Mouse (Mus musculus) liver, embryonic 16.5 days (tissue): Measurements from ENCODE around the gene Olfr470. TPM values are rescaled to one million over a fixed set of nuclear protein-coding genes. Genes with fewer than 3 reads are reported as not detected.
"Not testable (repeated sequence)": the region's sequence is repeated elsewhere in the genome, so short reads cannot be mapped to it uniquely, and the experiment has no call there.

Source experiments
- ATAC-seq: fragments of 200-750 bp; cut with Nextera tagmentation; 2 replicates; pipeline ENCODE4 v1.8.0; 2017; ENCODE audit warnings: low read depth, mild to moderate bottlenecking, moderate number of reproducible peaks, moderate library complexity
- H3K27ac ChIP-seq: fragments of 300-500 bp; sonication (generic); 2 replicates; pipeline ENCODE4 v1.5.1; 2014; ENCODE audit warnings: mild to moderate bottlenecking, low read length
- H3K27me3 ChIP-seq: fragments of 300-500 bp; sonication (generic); 2 replicates; pipeline ENCODE4 v1.6.1; 2014; ENCODE audit warnings: low read depth, low read length, mixed read lengths; ENCODE audit not compliant: control insufficient read depth, insufficient read depth
- H3K36me3 ChIP-seq: fragments of 300-500 bp; sonication (generic); 2 replicates; pipeline ENCODE4 v1.6.1; 2014; ENCODE audit warnings: mild to moderate bottlenecking; ENCODE audit not compliant: control insufficient read depth, insufficient read depth
- H3K4me1 ChIP-seq: fragments of 300-500 bp; sonication (generic); 2 replicates; pipeline ENCODE4 v1.6.1; 2014; ENCODE audit warnings: low read depth, low read length, mixed read lengths; ENCODE audit not compliant: control insufficient read depth
- H3K4me2 ChIP-seq: fragments of 300-500 bp; sonication (generic); 2 replicates; pipeline ENCODE4 v1.6.1; 2014; ENCODE audit warnings: low read depth, low read length, mixed read lengths
- H3K4me3 ChIP-seq: fragments of 300-500 bp; sonication (generic); 2 replicates; pipeline ENCODE4 v1.5.1; 2014; ENCODE audit warnings: low read depth, mild to moderate bottlenecking, low read length
- H3K9ac ChIP-seq: fragments of 300-500 bp; sonication (generic); 2 replicates; pipeline ENCODE4 v1.6.1; 2014; ENCODE audit warnings: low read depth, low read length
- H3K9me3 ChIP-seq: fragments of 300-500 bp; sonication (generic); replicated peaks from 2 replicates; pipeline ENCODE4 v1.6.1; 2016; ENCODE audit warnings: low read length; ENCODE audit not compliant: control insufficient read depth
- WGBS: fragments of 180-500 bp; shearing (Covaris S2); extraction: QIAGEN DNeasy Blood & Tissue Kit; methylation state at CpG from one replicate; pipeline ENCODE4 v1.1.7; 2014; ENCODE audit not compliant: insufficient replicate concordance; 5-methylcytosine and 5-hydroxymethylcytosine counted together
- polyA plus RNA-seq: library from polyadenylated mRNA; unstranded; fragments of >200 nt; fragmentation: Nextera tagmentation; extraction: Ambion mirVana; gene quantifications from 2 replicates; pipeline ENCODE4 v1.2.1, GENCODE M21; 2015

The Olfr470 gene
- not detected in 2 replicates for polyA plus RNA-seq

DNA sequence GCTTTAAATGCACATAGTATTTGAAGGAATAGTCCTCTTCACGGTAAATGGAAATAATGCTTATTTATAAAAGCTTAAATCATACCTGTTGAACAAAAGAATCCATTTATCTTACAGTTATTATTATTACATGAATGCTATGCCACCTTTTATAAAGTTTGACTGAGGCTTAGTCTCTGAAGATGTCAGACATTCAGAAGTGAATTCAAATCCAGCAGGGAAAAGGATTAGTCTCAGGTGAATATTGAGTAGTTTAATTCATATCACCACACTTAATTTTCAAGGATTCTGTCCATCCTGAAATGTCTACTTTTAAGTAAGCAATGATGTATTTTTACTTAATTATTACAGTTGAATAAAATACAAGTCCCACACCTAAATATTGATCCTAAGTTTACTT is at the start of gene Olfr470:
Olfr470 (minus strand) TSS at position 101 of the 400 bp plus-strand sequence.
- H3K36me3 ChIP-seq, H3K4me2 ChIP-seq, H3K4me3 ChIP-seq, H3K4me1 ChIP-seq, H3K9me3 ChIP-seq, H3K27me3 ChIP-seq, H3K27ac ChIP-seq, H3K9ac ChIP-seq, ATAC-seq: not testable (repeated sequence)
- WGBS, result 51% methylated on average over 1 of the region's 1 CpGs

DNA sequence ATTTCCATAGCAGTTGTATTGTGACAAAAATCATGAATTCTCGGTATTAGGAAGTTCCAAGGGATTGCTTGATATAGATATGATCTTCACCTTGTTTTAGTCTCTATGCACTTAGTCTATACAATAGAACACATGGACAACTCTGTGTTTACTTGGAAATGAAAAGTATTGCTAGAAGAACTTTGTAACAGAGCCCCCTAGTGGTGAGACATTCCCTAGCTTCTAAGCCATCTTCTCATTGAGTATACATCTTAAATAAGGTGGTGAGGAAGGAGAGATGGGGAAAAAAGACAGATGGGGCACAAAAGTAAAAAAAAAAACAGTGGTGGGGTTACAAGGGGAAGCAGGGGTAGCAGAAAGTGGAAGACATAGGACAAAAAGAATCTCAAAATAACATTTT is 5.6 kb downstream of the Olfr470 start:
- no peaks in the 10 kb centered on the region for H3K27me3 ChIP-seq
- H3K9me3 ChIP-seq, result no peaks in the 10 kb centered on the region
- no peak overlapping the region for H3K4me2 ChIP-seq
- WGBS, result 52% methylated on average over 1 of the region's 1 CpGs
- ATAC-seq, result no peak
- H3K4me3 ChIP-seq, result no peak overlapping the region
- no peak overlapping the region for H3K27ac ChIP-seq
- no peaks in the 10 kb centered on the region for H3K4me1 ChIP-seq
- H3K36me3 ChIP-seq, result no peaks in the 10 kb centered on the region
- H3K9ac ChIP-seq, result no peak overlapping the region

DNA sequence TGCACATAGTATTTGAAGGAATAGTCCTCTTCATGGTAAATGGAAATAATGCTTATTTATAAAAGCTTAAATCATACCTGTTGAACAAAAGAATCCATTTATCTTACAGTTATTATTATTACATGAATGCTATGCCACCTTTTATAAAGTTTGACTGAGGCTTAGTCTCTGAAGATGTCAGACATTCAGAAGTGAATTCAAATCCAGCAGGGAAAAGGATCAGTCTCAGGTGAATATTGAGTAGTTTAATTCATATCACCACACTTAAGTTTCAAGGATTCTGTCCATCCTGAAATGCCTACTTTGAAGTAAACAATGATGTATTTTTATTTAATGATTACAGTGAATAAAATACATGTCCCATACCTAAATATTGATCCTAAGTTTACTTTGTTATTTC is 21.8 kb downstream of the Olfr470 start, which contains the start of gene Olfr469:
Olfr469 (minus strand) TSS at position 101 of the 400 bp plus-strand sequence.
- not testable (repeated sequence) for H3K9me3 ChIP-seq, H3K4me3 ChIP-seq, H3K27me3 ChIP-seq, H3K4me2 ChIP-seq, ATAC-seq, H3K36me3 ChIP-seq, H3K27ac ChIP-seq, H3K9ac ChIP-seq, H3K4me1 ChIP-seq

DNA sequence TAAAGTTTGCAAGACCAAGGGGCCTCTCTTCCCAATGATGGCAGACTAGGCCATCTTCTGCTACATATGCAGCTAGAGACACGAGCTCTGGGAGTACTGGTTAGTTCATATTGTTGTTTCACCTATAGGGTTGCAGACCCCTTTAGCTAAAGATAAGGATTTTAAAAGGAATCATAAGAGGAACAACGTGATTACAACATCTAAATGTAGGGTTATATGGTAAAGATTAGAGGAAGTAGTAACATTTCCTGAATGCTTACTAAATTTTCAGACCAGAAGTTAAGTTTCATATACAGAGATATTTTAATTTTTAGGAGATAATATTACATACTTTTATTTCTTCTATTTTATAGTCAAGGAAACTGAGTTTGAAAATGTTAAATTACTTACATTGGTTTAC is 23.4 kb downstream of the Olfr470 start:
- H3K9ac ChIP-seq, H3K4me2 ChIP-seq, H3K27ac ChIP-seq, H3K36me3 ChIP-seq, H3K4me1 ChIP-seq, H3K4me3 ChIP-seq, H3K9me3 ChIP-seq, ATAC-seq, H3K27me3 ChIP-seq: not testable (repeated sequence)
- 28% methylated on average over 2 of the region's 2 CpGs for WGBS

DNA sequence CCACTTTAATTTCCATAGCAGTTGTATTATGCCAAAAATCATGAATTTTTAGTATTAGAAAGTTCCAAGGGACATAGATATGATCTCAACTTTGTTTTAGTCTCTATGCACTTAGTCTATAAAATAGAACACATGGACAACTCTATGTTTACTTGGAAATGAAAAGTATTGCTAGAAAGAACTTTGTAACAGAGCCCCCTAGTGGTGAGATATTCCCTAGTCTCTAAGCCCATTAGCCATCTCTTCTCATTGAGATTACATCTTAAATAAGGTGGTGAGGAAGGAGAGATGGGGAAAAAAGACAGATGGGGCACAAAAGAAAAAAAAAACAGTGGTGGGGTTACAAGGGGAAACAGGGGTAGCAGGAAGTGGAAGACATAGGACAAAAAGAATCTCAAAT is 27.8 kb downstream of the Olfr470 start:
- no peak for ATAC-seq
- Histone ChIP-seq H3K27ac (no peak overlapping the region), H3K27me3 (no peaks in the 10 kb centered on the region), H3K36me3 (no peaks in the 10 kb centered on the region), H3K4me1 (no peaks in the 10 kb centered on the region), H3K9ac (no peak overlapping the region), H3K4me3 (no peak overlapping the region), H3K4me2 (no peak overlapping the region), H3K9me3 (no peaks in the 10 kb centered on the region)

DNA sequence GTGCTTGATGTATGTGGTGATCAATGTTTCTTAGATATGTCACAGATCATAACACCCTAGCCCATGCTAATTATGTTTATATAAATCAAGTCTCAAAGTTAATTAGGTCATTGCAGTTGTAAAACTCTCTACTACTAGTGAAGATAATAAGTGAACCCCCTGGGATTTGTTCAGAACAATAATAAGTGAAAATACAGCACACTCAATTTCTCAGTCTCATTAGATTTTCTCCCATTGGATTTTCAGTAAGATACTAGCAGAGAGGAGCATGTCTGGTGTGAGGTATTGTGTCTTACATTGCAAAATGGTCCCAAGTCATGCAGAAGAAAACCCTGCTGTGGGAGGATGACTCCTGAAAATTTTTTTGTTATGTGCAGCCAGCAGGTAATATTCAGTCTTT is 35.3 kb downstream of the Olfr470 start, which contains the start of gene Olfr467:
Olfr467 (plus strand) TSS at position 301 of the 400 bp plus-strand sequence.
- Histone ChIP-seq H3K4me3 (no peak within 1 kb of the TSS), H3K36me3 (no peaks in the 10 kb centered on the region), H3K4me2 (no peak within 1 kb of the TSS), H3K4me1 (no peaks in the 10 kb centered on the region), H3K27ac (no peak within 1 kb of the TSS), H3K27me3 (no peaks in the 10 kb centered on the region), H3K9me3 (no peaks in the 10 kb centered on the region), H3K9ac (no peak within 1 kb of the TSS)
- no peak for ATAC-seq

DNA sequence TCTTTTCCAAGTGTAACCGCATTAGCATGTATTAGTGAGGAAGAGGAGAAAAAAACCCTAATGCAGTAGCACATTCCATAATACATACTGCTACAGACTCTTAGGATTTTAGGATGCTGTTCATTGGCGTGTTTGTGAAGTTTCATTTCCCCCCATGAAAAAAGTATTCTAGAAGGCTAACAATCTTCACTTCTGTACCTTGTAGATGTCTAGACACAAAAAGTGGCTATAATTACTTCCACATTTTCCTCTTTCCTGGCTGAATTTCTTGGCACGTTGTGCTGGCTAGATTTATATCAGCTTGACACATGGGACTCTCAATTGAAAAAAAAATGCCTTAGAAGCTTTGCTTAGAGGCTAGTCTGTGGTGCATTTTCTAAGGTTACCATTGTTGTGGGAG is 45.2 kb downstream of the Olfr470 start:
- no peak overlapping the region for H3K4me3 ChIP-seq
- H3K27ac ChIP-seq, result no peak overlapping the region
- no peak for ATAC-seq
- H3K36me3 ChIP-seq, result no peaks in the 10 kb centered on the region
- no peaks in the 10 kb centered on the region for H3K4me1 ChIP-seq
- no peaks in the 10 kb centered on the region for H3K9me3 ChIP-seq
- H3K27me3 ChIP-seq, result no peaks in the 10 kb centered on the region
- WGBS, result 48% methylated on average over 3 of the region's 3 CpGs
- no peak overlapping the region for H3K9ac ChIP-seq
- no peak overlapping the region for H3K4me2 ChIP-seq

DNA sequence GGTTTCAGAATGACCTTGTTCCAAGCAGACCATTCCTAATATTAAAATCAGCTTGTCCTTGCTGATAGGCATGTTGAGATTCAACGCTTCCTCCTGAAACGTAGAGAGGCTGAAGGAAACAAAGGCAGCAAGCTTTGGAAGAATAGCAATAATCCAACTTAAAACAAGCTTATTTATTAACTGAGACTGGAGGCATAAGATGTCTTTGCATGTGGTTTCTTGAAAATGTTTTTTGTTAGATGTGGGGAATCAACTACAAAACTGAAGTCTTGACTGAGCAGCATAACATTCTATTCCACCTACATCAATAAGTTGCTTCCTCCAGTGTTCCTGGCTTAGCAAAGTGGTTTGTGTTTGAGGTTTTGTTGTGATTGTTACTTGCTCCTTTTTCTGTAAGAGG is 46.2 kb downstream of the Olfr470 start, which contains the start of gene Ovch2:
Ovch2 (minus strand) TSS at position 101 of the 400 bp plus-strand sequence.
- no peaks in the 10 kb centered on the region for H3K9me3 ChIP-seq

DNA sequence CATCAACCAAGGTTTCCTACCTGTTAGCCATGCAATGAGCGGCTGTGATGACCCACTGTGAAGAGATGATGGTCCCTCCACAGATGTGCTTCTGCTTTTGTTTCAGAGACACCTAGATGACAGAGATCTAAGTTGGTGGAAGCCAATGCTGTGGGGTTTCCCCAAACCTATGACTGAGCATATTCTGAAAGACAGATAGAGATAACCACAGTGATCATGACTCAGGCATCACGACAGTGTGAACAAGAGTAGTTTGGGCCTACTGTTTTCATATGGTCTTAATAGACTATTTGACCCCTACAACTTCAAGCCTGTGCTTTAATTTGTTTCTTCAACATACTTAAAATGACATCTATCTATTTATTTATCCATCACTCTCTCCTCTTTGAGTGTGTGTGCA is 50.8 kb downstream of the Olfr470 start:
- H3K4me3 ChIP-seq, result no peak overlapping the region
- no peaks in the 10 kb centered on the region for H3K36me3 ChIP-seq
- no peaks in the 10 kb centered on the region for H3K27me3 ChIP-seq
- H3K9ac ChIP-seq, result no peak overlapping the region
- H3K9me3 ChIP-seq, result no peaks in the 10 kb centered on the region
- H3K4me1 ChIP-seq, result no peaks in the 10 kb centered on the region
- H3K4me2 ChIP-seq, result no peak overlapping the region
- no peak overlapping the region for H3K27ac ChIP-seq
- ATAC-seq, result no peak
- WGBS, result 45% methylated on average over 2 of the region's 2 CpGs

More for the DNA sequence above, 46.2 kb downstream of the Olfr470 start, which contains the start of gene Ovch2:
- WGBS, result 66% methylated on average over 2 of the region's 2 CpGs
- no peak within 1 kb of the TSS for H3K4me3 ChIP-seq
- no peak for ATAC-seq
- H3K27me3 ChIP-seq, result no peaks in the 10 kb centered on the region
- H3K36me3 ChIP-seq, result no peaks in the 10 kb centered on the region
- H3K4me1 ChIP-seq, result no peaks in the 10 kb centered on the region
- no peak within 1 kb of the TSS for H3K27ac ChIP-seq
- H3K4me2 ChIP-seq, result no peak within 1 kb of the TSS
- no peak within 1 kb of the TSS for H3K9ac ChIP-seq
